Mouse (Mus musculus) embryonic facial prominence, embryonic 12.5 days (tissue): ENCODE measurements around the gene Clstn3. TPM values are rescaled to one million over a fixed set of nuclear protein-coding genes. Genes with fewer than 3 reads are reported as not detected.
A peak's percentile ranks its signal among the peaks of the same experiment; 100 is the strongest.
"Not testable (repeated sequence)": the region's sequence is repeated elsewhere in the genome, so short reads cannot be mapped to it uniquely, and the experiment has no call there.

Source experiments
- ATAC-seq: fragments of 200-750 bp; cut with Nextera tagmentation; 2 replicates; pipeline ENCODE4 v1.8.0; 2017; ENCODE audit not compliant: insufficient number of reproducible peaks, insufficient read depth, low FRiP score, low TSS enrichment
- H3K27ac ChIP-seq: fragments of 300-500 bp; sonication (generic); 2 replicates; pipeline ENCODE4 v1.5.1; 2016; ENCODE audit warnings: mild to moderate bottlenecking
- H3K27me3 ChIP-seq: fragments of 300-500 bp; sonication (generic); 2 replicates; pipeline ENCODE4 v1.6.1; 2016; ENCODE audit warnings: mild to moderate bottlenecking, moderate library complexity
- H3K36me3 ChIP-seq: fragments of 300-500 bp; sonication (generic); 2 replicates; pipeline ENCODE4 v1.6.1; 2016; ENCODE audit warnings: mild to moderate bottlenecking
- H3K4me1 ChIP-seq: fragments of 300-500 bp; sonication (generic); 2 replicates; pipeline ENCODE4 v1.6.1; 2016
- H3K4me2 ChIP-seq: fragments of 300-500 bp; sonication (generic); replicated peaks from 2 replicates; pipeline ENCODE4 v1.6.1; 2016; ENCODE audit warnings: mild to moderate bottlenecking, moderate library complexity
- H3K4me3 ChIP-seq: fragments of 300-500 bp; sonication (generic); 2 replicates; pipeline ENCODE4 v1.5.1; 2016; ENCODE audit warnings: mild to moderate bottlenecking
- H3K9ac ChIP-seq: fragments of 300-500 bp; sonication (generic); 2 replicates; pipeline ENCODE4 v1.6.1; 2016; ENCODE audit warnings: mild to moderate bottlenecking, moderate library complexity
- H3K9me3 ChIP-seq: fragments of 300-500 bp; sonication (generic); 2 replicates; pipeline ENCODE4 v1.6.1; 2016; ENCODE audit warnings: mild to moderate bottlenecking, moderate library complexity
- WGBS: fragments of 180-500 bp; shearing (Covaris S2); methylation state at CpG from one replicate; pipeline ENCODE4 v1.1.7; 2016; 5-methylcytosine and 5-hydroxymethylcytosine counted together
- polyA plus RNA-seq: library from polyadenylated mRNA; unstranded; fragments of >200 nt; fragmentation: Nextera tagmentation; extraction: Ambion mirVana; gene quantifications from 2 replicates; pipeline ENCODE4 v1.2.1, GENCODE M21; 2016

The Clstn3 gene
- polyA plus RNA-seq: 13.1 and 13.8 TPM in 2 replicates

DNA sequence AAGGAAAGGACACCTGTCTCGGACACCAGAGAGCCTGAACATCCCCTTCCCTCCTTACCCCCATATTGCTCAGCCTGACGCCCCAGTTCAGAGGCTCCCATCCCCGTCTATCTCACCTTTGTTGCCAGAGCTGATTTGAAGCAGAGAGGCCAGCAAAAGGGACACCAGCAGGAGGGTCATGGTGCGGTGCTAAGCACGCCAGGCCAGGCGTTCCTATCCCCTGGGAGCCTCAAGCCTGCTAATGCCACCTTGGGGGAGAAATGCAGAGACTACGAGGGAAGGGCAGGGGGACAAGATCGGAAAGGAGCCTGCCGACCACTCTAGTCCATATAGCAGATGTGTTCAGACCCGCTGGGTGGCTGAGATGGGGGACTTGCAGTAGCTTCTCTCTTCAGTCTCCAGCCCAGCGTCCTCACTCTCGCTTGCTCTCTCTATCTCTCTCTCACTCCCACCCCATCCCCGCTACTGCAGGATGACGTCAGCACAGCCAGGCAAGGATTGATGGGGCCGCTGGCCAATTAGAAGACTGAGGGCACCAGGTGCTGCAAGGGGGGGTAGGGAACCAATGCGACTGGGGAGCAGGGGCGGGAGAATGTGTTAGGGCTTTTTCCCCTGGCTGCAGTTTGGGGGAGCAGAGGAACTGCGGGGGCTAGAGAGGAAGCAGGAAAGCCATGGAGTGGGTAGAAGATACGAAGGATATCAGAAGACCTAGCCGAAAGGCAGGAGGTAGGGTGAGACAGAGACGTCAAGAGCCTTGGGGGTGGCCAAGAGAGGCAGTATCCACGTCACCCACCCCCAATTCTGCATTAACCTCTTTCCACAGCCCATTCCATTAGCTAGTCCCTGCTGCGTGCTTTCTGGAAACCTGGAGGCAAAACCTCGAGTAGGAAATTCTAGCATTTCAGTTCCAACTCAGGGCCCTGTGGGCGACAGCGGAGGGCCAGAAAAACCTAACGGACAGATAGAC lies at the start of gene Clstn3:
Gene Clstn3, minus strand, starts transcription at position 490 of the 967 bp plus-strand sequence.
- peak; percentile 90 for ATAC-seq
- WGBS: 8% methylated on average over 27 of the region's 27 CpGs
- no peak within 1 kb of the TSS for H3K27ac ChIP-seq

DNA sequence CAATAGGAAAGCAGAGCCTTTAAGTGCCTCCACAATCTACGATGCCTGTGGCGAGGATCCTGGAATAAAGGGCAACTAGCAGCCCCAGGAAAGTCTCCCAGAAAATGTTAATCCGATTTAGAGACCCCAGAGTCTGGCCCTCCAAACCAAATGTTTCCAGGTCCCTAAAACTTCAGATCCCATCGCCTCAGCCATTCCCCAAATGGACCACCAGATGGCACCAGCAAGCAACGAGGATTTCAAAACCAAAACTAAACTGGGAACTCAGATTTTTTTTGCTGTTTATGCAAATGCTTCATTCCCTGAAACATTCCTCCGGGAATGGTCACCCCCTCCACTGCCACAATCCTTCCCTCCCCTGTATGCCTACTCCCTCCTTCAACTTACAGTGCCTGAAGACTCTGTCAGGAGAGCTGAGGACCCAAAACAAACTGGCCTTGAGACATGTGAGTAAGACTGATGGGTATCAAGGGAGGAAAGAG lies 47.8 kb upstream of the Clstn3 start, which contains the start of gene C1ra:
Gene C1ra, plus strand, starts transcription at position 51 of the 482 bp plus-strand sequence.
- Histone ChIP-seq H3K27ac (no peak within 1 kb of the TSS), H3K36me3 (no peaks in the 10 kb centered on the region), H3K9me3 (no peaks in the 10 kb centered on the region), H3K4me1 (0 out of 2 replicates have a peak, but pooled peaks cover 3% of the 10 kb centered on the region), H3K9ac (no peak within 1 kb of the TSS), H3K4me2 (peak within 1 kb of the TSS; percentile 40), H3K4me3 (no peak within 1 kb of the TSS), H3K27me3 (no peaks in the 10 kb centered on the region)
- WGBS: 6% methylated on average over 6 of the region's 6 CpGs
- no peak for ATAC-seq

More for the DNA sequence above, at the start of gene Clstn3:
- no peaks in the 10 kb centered on the region for H3K36me3 ChIP-seq
- peaks cover 10% of the 10 kb centered on the region for H3K4me1 ChIP-seq
- peak within 1 kb of the TSS; percentile 50 for H3K4me3 ChIP-seq
- H3K4me2 ChIP-seq: peak within 1 kb of the TSS; percentile 75
- H3K9ac ChIP-seq: peak within 1 kb of the TSS; percentile 58
- no peaks in the 10 kb centered on the region for H3K27me3 ChIP-seq
- H3K9me3 ChIP-seq: no peaks in the 10 kb centered on the region

DNA sequence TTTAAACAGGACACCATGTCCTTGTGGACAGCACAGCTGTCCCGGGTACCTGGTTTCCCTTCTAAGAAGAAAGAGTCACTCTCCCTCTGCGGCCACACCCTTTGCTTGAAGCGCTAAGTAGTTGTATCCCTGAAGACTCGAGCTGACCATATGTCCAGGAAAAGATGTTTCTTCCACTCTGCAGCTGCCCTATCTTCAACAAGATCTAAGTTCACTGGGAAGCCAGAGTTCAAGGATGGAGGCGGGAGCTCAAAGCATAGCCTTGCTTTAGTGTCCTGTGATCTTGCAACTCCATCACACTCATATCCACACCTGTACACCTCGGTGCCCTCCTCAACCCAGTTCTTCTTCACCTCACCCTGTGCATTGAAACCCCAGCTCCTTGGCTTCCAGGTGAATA lies 47.3 kb upstream of the Clstn3 start:
- ATAC-seq: no peak
- H3K4me1 ChIP-seq: 0 out of 2 replicates have a peak, but pooled peaks cover 3% of the 10 kb centered on the region
- no peak overlapping the region for H3K4me2 ChIP-seq
- H3K27me3 ChIP-seq: no peaks in the 10 kb centered on the region
- H3K27ac ChIP-seq: no peak overlapping the region
- no peaks in the 10 kb centered on the region for H3K36me3 ChIP-seq
- H3K4me3 ChIP-seq: no peak overlapping the region
- 64% methylated on average over 6 of the region's 6 CpGs for WGBS
- H3K9me3 ChIP-seq: no peaks in the 10 kb centered on the region
- H3K9ac ChIP-seq: no peak overlapping the region

DNA sequence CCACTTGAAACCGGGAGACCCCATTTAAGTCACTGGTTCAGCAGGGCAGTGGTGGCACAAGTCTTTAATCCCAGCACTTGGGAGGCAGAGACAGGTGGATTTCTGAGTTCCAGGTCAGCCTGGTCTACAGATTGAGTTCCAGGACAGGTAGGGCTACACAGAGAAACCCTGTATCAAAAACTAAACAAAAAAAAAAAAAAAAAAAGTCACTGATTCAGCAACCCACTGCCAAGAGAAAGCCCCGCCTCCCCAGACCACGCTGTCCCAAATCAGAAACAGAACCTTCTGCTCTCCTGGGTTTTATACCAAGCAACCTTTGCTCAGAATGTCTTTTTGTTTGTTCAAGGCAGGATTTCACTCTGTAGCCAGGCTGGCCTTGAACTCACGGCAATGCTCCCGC lies 44.6 kb upstream of the Clstn3 start:
- not testable (repeated sequence) for H3K4me3 ChIP-seq, H3K27ac ChIP-seq, H3K9ac ChIP-seq, H3K9me3 ChIP-seq, ATAC-seq, H3K4me2 ChIP-seq, H3K27me3 ChIP-seq, H3K36me3 ChIP-seq, H3K4me1 ChIP-seq
- 72% methylated on average over 5 of the region's 5 CpGs for WGBS

DNA sequence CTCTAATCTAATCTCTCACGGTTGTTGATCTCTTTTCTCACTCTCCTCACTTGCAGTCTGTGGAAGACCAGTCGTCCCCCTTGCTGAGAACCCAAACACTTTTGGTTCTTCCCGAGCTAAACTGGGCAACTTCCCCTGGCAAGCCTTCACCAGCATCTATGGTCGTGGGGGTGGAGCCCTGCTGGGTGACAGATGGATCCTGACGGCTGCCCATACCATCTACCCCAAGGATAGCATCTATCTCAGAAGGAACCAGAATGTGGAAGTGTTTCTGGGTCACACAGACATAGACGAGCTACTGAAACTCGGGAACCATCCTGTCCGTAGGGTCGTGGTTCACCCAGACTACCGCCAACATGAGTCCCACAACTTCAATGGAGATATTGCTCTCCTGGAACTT lies 43.7 kb upstream of the Clstn3 start:
- WGBS: 83% methylated on average over 10 of the region's 10 CpGs
- ATAC-seq: no peak
- H3K4me2 ChIP-seq: no peak overlapping the region
- no peak overlapping the region for H3K4me3 ChIP-seq
- no peak overlapping the region for H3K27ac ChIP-seq
- no peak overlapping the region for H3K9ac ChIP-seq
- no peaks in the 10 kb centered on the region for H3K9me3 ChIP-seq
- H3K36me3 ChIP-seq: no peaks in the 10 kb centered on the region
- H3K27me3 ChIP-seq: no peaks in the 10 kb centered on the region
- H3K4me1 ChIP-seq: 0 out of 2 replicates have a peak, but pooled peaks cover 3% of the 10 kb centered on the region

DNA sequence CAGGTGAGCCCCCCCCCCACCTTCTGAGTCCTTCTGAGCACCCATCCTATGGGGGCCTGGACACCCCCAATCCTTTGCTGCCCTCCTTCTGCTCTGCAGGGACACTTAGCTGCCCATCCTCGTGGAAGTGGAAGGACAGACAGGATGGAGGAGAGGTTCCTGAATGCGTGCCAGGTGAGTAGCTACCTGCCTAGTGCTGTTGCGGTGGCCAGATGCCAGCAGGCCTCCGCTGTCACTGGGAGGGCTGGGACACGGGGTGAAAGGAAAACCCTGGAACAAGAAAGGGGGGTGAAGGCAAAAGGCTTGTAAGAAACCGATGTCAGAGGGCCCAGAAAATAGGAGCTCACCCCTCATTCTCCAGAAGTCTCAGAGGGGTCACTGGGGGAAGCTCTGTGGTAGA lies 42.4 kb upstream of the Clstn3 start:
- Histone ChIP-seq H3K36me3 (no peaks in the 10 kb centered on the region), H3K27ac (no peak overlapping the region), H3K4me2 (no peak overlapping the region), H3K4me1 (no peaks in the 10 kb centered on the region), H3K9me3 (no peaks in the 10 kb centered on the region), H3K4me3 (no peak overlapping the region), H3K27me3 (no peaks in the 10 kb centered on the region), H3K9ac (no peak overlapping the region)
- WGBS: 77% methylated on average over 6 of the region's 6 CpGs
- no peak for ATAC-seq

DNA sequence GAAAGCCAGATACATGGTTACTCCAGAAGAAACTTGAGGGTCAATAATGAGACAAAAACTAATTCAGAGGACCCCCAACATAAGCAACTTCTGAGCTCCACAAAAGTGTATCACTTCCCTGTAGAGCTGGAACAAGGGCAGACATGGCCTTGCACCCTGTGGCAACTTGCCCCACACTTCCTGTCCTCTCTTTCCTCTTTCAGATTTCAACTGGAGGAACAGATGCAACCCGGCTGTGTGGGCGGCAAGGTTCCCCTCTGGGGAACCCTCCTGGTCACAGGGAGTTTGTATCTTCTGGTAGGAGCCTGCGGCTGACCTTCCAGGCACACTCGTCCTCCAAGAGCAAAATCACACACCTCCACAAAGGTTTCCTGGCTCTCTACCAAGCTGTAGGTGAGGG lies 40.4 kb upstream of the Clstn3 start:
- no peak for ATAC-seq
- 70% methylated on average over 4 of the region's 4 CpGs for WGBS
- H3K9me3 ChIP-seq: no peaks in the 10 kb centered on the region
- H3K27ac ChIP-seq: no peak overlapping the region
- H3K36me3 ChIP-seq: no peaks in the 10 kb centered on the region
- no peak overlapping the region for H3K9ac ChIP-seq
- H3K4me3 ChIP-seq: no peak overlapping the region
- no peaks in the 10 kb centered on the region for H3K4me1 ChIP-seq
- no peak overlapping the region for H3K4me2 ChIP-seq
- H3K27me3 ChIP-seq: no peaks in the 10 kb centered on the region

DNA sequence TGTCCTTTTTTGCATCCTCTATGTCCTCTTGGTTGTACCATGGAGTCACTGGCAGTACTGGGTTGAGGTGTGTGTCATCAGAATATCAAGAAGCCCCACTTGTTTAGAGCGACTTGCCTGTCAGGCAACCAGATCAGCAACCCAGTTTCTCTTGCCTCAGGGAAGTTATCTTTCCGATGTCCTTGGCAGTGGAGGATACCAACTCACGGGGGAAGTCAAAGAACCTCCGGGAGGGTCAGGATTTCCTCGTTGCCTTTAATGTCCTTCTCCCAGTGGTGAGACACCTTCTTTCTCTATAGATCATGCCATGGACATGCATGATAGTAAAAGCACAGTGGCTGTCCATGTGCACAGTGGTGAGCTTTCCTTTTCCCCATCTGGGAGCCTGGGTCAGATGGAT lies 37.4 kb upstream of the Clstn3 start:
- Histone ChIP-seq H3K27ac (no peak overlapping the region), H3K4me3 (no peak overlapping the region), H3K9ac (no peak overlapping the region), H3K9me3 (no peaks in the 10 kb centered on the region), H3K27me3 (no peaks in the 10 kb centered on the region), H3K4me2 (no peak overlapping the region), H3K36me3 (no peaks in the 10 kb centered on the region), H3K4me1 (no peaks in the 10 kb centered on the region)
- no peak for ATAC-seq
- 82% methylated on average over 5 of the region's 5 CpGs for WGBS

DNA sequence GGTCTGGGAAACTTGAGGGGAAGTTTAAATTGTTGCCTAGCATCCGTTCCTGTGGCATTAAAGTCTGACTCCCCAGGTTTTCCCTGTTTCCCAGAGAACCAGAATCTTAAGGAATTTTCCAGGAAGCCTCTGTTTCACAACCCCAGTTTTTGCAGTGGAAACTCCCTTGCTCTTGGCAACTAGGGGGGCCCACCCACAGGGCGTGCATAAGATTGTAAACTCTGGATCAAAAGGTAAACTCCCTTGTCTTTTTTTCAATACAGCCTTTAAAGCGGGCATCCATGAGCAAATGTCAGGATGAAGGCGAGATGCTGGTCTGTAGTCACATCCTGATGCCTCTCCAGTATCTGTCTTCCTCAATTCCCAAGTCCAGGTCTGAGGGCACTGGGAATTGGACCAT lies 36.9 kb upstream of the Clstn3 start:
- no peak overlapping the region for H3K27ac ChIP-seq
- no peaks in the 10 kb centered on the region for H3K27me3 ChIP-seq
- H3K4me2 ChIP-seq: no peak overlapping the region
- WGBS: 72% methylated on average over 4 of the region's 4 CpGs
- no peak for ATAC-seq
- H3K36me3 ChIP-seq: no peaks in the 10 kb centered on the region
- H3K9ac ChIP-seq: no peak overlapping the region
- H3K9me3 ChIP-seq: no peaks in the 10 kb centered on the region
- H3K4me1 ChIP-seq: no peaks in the 10 kb centered on the region
- no peak overlapping the region for H3K4me3 ChIP-seq

DNA sequence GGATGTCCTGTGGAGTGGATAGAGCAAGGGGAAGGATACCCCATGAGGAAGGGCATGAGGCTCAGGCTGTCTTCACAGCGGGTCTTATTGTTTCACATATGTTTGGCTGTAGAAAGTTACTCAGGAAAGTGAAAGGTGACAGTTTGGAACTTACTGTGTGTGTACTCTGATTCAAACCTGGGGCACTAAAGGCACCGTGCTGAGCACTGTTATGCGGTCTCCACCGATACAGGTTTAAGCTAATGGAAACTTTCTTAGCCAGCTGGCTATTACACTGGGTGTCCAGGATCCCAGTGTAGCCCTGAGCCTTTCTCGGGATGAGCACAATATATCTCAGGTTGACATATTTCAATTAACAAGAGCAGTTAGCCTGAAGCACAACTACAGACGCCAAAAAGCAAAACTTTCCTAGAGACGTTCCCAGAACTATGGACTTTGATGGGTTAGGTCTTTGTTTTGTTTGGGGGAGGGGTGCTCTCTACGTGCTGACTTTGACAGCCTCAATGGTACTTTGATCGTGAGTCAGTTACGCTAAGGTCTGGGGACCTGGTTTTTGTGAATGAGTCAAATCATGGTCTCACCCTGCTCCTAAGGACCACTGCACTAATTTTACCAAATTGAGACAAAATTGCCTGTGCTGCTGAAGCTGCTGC lies 35.4 kb upstream of the Clstn3 start:
- Histone ChIP-seq H3K36me3 (no peaks in the 10 kb centered on the region), H3K27ac (no peak overlapping the region), H3K4me2 (no peak overlapping the region), H3K9ac (no peak overlapping the region), H3K27me3 (no peaks in the 10 kb centered on the region), H3K4me3 (no peak overlapping the region), H3K9me3 (no peaks in the 10 kb centered on the region), H3K4me1 (no peaks in the 10 kb centered on the region)
- WGBS: 43% methylated on average over 10 of the region's 10 CpGs
- ATAC-seq: no peak

DNA sequence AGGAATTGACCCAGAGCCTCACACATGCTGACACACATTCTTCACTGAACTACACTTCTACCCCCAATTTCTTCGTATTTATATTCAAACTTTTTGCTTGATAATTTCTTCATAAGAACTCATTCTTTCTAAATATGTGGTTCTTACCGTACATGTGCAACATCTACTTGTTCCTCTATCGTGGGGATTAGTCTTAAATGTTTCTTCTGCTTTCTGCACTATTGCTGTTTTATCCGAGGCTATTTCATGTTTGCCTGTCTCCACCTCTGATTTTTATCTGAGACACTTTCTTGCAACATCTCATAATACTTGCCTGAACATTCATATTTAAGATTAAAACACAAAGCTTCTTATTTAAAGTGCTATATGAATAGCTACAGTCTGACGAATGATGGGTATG lies 31.5 kb upstream of the Clstn3 start:
- Histone ChIP-seq H3K9me3 (no peaks in the 10 kb centered on the region), H3K36me3 (no peaks in the 10 kb centered on the region), H3K9ac (no peak overlapping the region), H3K4me3 (no peak overlapping the region), H3K27me3 (no peaks in the 10 kb centered on the region), H3K27ac (no peak overlapping the region), H3K4me2 (no peak overlapping the region), H3K4me1 (0 out of 2 replicates have a peak, but pooled peaks cover 4% of the 10 kb centered on the region)
- 94% methylated on average over 5 of the region's 5 CpGs for WGBS
- ATAC-seq: no peak
